Mouse (Mus musculus): ENCODE data around the gene 1700025G04Rik.

The 1700025G04Rik gene

DNA sequence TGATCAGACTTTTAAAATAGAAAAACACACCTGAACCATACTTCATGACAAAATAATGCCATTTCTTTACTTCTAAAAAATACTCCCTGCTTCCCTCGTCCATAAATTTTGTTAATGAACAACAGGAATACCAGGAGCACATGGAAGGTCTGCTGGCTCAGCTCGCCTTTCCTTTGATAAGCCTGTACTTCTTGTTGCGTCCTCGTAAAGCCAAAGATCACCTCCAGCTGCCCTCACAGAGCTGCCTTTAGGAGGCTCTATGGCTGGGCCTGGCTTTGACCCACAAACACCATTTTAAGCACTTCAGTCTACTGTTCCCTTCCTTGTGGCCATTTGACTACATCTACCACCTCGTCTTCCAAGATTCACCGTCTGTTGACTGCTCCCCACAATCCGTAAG, 101.2 kb downstream of the 1700025G04Rik start:
- DNase-seq: no peak

DNA sequence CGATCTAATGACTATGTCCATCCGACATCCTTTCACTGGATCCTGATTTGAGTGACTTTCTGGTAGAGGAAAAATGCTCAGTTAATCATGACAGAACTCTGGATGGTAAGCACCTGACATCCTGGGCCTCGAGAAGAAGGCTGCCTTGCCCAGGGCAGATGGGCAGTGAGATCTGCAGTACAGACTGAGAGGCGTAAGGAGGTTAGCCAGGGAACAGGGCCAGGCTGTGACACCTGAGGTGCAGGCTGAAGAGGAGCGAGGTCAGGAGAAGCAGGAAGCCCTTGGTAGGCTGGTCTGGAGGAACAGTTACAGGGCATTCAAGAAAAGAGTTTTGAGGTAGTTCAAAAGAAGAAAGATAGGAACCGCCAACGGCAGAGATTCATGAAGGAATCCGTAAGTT, 101.9 kb downstream of the 1700025G04Rik start:
- DNase-seq: no peak

DNA sequence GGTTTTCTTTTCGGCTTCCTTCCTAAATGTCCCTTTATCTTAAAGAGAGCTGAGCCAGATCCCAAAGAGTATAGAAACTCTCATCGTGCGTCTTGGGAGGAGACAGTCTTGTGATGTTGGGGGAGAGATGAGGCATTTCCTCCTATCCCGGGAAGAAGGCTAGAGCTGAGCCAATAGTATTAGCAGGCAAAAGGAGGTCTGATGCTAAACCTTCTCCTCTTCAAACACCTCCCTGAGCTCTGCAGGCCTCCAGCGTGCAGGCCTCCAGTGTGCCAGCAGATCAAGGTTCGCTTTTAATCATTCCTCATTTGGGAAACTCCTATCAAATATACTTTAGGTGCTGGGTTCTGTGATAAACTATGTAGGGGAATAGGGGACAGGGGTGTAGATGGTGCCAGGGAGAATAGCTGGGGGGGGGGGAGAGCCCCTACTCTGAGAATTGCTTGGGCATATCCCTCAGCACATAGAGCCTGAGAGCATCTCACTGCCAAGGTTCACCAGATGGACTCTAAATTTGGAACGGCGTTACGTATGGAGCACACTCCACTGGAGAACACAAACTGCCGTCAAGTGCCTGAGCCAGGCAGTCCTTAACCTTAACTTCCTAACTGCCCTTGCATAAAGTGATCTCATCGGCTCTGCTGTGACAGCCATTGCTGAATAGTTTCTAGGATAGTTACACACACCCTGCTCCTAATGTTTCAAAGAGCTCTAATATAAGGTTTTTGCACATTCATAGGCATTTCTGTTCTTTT, 103.7 kb downstream of the 1700025G04Rik start:
- DNase-seq: no peak

DNA sequence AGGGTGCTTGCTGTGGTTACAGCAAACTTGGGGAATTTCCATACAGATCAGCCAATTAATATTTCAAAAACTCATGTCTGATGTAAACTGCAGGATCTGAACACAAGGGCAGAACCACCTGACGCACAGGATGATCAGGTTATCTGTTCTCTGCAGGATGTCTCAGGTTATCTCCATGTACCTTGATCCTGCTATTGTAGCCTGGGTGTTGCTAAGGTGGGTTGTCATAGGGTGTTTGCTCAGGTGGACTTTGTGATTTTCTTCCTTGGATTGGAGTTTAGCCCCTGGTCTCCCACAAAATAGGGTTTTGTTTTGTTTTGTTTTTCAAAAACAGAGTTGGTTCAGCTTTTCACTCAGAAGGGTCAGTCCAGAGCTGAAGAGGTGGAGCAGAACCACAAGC, 104.9 kb downstream of the 1700025G04Rik start:
- no peak for DNase-seq

DNA sequence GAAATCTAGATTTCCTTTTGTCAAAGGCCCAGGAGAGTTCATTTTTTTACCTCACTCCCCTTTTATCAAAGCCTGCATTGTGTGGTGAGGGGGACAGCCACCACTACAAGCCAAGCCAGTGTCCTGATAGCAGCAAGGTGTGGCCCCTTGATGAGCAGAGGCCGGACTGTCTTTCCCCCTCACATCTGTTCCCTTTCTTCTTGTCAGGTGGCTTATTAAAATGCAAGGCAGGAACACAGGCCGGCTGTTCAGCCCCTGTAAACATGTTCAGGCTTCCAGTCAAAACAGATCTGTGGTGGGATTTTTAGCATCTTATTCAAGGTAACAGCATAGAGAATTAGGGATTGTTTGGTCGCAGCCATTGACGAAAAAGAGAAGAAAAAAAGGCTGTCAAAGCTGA, 105.9 kb downstream of the 1700025G04Rik start:
- no peak for DNase-seq

DNA sequence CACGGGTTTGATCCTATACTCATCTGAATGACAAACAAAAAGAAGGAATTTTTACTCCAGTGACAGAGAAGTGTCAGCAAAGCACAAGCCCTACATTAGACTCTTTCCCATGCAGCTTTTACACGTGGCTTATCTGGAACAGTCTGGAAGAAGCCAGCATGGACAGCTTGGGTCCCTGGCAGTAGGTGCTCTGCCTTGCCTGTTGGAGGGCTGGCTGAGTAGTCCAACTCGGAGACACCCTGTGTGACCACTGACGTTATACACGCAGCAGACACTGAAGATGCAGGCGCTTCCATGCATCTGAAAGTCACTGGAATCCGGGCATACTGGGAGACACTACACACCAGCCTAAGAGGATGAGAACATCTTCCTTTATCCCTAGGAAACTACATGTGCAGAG, 109.4 kb downstream of the 1700025G04Rik start:
- no peak for DNase-seq

DNA sequence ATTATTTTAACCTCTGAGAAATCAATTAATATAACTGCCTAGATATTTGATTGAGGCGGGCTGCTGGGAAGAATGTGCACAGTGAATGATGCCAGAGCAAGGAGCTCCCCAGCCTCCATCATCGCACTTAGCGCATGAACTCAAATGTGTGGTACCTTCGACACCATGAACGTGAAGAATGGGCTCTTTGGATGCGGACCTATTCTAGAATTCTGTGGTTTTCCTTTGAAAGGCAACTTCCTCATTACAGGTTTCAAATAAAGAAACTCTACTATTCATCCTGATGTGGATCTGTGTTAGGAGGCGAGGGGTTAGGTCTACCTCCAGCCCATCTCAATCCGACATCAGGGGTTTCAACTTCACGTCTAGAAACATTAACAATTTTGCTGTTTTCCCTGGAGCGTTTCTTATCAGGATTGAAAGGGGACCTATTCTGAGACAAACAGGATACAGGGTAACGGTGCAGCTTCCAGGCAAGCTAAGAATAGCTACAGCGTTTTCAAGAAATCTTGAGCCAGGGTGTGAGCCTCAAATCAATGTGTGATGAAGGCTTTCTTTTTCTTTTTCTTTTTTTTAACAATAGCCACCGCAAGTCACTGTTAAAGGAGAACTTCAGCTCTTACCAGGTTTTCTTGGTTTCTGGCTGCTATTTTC, 110.0 kb downstream of the 1700025G04Rik start:
- no peak for DNase-seq

DNA sequence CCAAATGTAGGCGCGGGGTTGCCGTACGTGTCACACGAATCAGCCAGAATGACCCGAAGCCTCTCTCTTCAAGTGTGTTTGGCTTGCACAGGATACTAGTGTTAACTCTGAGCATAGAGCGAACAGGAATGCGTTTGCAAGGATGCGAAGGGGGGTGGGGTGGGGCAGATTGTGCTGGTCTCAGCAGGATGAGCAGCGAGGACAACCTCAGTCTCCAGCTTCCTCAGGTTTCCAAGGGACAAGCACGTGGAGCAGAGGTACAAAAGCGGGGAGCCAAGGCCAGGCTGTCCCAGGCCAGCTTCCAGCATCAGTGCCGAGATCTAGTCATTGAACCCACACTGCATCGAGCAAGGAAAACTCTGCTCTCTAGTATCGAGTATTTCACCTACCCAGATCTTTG, 111.2 kb downstream of the 1700025G04Rik start:
- no peak for DNase-seq

DNA sequence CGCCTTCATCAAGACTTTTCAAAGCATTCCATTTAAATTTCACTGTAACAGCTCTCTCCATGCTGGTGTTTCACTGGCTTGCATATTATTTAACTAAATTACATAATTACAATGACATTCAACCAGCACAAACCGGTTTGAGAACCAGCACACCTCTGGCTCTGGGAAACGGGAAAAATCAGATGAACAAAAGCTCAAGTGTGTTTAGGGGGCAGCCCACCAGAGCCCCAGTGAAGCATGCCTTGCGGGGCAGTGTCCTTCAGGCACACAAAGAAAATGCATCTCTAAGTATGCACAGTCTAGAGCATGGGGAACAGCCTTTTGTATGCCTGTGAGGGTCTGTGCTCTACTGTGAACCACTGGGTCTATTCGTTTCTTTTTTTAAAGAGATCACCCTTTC, 112.3 kb downstream of the 1700025G04Rik start:
- DNase-seq: no peak

DNA sequence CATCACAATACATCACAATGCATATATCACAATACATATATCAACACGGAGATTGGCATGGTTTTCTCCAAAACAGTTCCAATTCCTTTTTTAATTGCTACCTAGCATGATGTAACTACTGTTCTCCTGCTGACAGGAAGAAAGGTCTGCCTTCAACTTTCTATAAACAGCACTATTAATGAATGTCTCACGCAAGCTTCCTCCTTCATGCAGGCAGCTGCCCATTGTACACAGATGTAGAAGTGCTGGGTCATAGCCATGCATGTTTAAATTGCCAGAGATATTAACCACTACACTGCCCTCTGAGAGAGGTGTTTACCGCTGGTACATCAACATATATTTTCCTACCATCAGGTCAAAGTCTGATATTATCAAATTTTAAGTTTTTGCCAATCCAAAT, 113.1 kb downstream of the 1700025G04Rik start:
- no peak for DNase-seq

DNA sequence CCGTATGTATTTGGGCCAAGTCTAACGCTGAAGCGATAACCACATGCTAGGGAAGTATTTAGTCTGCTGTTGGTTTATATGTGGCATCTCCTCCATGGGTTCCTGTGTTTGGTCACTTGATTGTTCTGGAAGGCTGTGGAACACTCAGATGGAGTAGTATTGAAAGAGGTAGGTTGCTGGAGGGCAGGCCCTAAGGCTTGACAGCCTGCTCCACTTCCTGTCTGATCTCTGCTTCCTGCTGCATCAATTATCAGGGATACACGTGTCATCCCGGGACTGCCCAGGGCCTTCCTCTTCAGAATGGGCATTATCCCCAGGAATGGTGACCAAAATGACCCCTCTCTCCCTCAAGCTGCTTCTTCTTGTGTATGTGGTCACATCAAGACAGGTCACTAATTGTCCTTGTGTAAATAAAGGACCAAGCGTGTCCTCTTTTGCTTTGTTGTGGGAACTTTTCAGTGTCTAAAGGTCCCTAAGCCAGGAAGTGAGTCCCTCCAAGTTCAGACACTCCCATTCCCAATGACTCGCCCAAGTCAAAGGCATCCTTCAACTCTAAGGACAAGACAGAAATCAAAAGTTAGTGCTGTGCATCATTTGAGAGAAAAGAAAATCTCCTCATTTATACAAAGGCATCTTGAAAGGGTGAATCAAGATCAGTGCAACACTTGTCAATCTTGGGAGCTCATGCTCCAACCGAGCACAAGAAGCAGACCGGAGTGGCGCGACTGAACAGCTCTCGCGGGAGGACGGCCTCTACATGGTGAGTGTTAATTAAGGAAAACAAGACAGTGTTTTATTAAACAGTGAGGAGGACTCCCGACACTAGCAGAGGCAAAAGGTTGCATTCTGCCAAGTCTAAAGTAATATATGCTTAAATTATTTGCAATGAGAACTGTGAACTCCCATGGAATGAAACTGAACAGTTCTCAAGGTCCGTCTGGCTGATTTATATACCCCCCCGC, 114.2 kb downstream of the 1700025G04Rik start:
- no peak for DNase-seq

DNA sequence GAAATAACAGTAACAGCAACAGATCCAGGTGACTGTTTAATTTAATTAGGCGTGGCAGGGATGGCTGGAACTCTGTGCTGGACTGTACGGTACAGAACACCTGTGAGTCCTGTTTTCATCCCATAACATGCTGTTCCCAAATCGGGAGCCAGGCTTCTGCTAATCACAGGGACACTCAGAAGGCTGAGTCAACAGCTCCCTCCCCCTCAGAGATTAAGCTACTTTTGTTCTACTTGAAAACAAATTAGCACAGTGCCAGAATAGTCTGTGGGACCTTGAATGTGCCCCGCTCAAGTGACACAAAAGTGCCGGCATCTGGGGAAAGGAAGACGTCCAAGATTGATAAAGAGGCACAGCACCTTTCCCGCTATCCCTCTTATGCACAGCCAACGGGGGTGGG, 115.0 kb downstream of the 1700025G04Rik start:
- DNase-seq: no peak

DNA sequence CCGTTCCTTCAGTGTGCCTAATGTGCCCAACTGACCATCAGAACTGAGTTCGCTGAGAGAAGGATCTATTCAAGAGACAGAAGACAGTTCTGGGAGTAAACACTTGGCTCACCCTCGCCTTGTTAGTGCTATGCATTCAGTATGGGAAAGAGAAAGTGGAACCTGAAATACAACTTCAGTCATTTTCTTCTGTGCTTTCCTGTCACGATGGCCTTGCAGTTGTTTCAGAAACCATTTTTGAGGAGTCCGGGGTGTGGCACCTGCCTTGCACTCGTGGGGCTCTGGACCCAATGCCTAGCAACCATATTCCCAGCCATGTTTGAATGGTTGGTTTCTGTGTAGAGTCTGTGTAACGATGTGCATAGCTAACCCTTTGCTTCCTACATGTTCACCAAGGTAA, 115.5 kb downstream of the 1700025G04Rik start:
- no peak for DNase-seq

DNA sequence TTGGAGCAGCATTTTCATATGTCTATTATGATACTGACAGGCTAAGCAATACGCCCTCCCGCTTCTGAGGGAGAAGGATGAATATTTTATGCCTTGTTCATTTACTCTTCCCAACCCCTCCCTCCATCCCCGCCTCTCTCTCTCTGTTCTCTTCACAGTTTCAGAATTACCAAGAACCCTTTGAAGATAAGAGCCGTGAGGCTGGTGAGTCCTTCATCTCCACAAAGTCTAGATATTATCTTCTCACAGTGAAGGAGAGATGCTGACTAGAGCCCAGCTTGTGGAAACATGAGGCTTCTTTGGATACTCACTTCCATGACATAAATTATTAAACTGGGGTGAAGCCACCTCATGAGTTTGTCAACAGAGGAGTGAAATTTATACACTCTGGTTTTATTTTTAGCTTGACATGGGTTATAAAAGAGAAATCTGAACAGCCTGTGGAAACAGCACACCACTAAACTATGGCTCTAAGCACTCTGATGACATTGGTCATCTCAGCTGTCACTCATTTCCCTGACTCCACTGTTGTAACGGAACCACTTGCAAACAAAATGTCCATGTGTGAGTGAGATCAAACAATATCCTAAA, 116.7 kb downstream of the 1700025G04Rik start:
- DNase-seq: no peak

DNA sequence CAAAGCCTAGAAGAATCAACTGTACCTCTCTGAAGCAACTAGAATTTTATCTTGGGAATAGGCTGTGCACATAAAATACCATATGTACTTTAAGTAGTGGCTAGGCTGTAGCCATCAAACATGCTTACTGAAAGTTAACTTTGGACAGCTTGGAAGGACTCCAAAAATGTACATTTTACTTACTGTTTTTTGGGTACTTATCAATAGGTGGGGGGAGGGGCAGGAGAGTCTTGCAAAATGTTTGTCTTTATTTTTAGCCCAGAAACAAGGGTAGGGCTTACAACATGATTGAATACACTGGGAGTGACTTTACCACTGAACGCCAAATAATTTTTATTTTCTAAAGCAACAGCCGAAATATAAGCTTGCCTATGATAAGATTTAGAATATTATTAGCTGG, 118.3 kb downstream of the 1700025G04Rik start:
- no peak for DNase-seq

DNA sequence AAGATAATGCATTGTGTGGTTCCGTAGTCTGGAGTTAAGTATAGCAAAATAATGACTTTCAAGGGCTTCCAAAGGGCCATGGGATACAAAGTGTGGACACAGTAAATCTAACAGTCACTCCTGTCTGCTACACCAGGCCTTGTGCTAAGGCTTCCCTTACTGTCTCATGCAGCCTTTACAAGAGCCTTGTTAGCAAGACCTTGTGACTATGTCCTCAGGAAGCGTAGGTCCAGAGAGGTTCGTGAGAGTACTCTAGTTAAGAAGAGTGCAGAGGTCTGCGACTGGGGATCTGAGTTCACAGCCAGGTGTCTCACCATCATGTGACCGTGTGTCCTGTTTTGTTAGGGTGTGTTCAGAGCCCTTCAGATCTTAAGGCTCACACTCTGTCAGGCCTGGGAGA, 121.8 kb downstream of the 1700025G04Rik start:
- no peak for DNase-seq

DNA sequence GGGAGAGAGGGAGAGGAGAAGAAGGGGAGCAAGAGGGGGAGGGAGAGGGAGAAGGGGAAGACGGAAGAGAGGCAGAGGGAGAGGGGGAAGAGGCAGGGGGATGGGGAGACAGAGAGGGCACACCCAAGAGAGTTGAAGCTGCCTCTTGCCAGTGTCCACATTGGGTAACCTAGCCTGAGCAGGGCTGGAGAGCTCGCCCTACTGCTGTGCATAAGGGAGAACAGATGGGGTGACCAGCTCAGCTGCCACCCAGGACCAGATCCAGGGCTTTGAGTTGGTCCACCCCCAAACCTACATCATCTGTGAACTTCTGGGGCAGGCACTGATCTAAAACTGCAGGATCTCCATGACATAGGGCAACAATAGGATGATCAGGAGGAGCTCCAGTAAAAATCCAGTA, 125.1 kb downstream of the 1700025G04Rik start:
- no peak for DNase-seq

DNA sequence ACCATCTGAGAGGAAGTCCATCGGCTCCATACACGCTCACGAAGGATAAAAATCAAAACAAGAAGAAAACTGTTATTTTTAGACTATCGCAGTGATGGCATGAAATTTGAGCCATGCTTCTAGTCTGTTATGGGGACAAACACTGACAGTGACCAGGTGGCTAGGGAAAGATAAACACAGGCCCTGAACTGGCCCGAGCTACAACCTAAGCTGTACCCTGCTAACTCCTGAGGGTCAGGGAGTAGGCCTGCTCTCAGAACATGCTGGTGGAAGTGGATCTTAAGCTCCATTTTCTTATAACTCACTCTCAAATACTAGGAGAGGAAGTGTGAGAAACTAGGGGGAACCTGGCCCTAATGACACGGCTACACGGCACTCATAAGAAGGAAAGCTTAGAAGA, 126.7 kb downstream of the 1700025G04Rik start:
- no peak for DNase-seq

DNA sequence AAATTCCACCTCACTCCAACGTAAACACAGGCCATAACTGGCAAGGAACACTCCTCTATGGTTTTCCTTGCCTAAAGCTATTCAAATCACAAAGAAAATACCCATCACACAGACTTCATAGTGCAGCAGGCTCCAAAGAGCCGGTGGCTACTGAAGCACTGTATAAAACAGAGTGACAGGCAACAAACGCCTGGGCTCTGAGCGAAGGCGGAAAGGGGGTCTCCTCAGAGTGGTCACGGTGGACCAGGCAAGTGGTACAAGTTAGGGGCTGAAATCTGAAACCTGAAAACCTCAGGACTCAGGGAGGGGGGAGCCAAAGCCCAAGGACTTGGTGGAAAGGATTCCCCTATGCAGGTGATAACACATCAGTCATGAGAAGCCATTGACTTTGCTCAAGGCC, 127.8 kb downstream of the 1700025G04Rik start:
- DNase-seq: no peak

DNA sequence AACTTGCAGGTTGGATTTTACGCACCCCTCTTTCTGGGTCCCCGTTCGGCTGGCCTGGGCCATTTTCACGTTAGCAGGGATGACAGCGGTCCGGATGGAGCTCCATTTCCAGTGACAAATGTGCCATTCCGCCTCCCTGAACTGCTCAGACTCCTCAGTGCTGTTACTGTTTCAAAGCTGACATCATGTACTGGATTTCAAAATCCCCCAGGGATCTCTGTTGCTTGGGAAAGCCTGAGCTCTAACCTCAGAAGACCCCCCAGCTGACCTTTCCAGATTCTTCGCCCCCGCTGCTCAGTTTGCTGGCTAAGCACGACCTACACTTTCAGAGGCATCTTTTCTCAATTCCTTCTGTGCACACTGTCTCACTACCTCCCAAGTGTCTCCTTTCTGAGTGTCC, 128.7 kb downstream of the 1700025G04Rik start:
- no peak for DNase-seq

DNA sequence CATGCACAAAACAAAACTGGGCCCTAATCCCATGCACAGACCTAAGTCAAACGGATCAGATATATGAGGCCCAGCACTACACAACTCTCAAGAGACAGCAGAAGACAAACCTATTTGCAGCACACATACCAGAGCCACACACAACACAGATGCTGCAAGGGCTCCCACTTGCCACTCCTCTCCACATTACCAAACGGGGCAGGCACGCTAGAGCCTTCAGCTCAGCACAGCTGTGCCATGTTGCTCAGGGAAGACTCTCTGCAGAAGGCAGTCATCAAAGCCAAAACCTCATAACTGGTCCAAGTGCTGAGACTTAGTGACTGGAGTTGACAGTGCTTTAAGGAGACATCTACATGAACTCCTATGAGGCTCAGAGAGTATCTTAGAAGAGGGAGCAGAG, 130.9 kb downstream of the 1700025G04Rik start:
- no peak for DNase-seq

DNA sequence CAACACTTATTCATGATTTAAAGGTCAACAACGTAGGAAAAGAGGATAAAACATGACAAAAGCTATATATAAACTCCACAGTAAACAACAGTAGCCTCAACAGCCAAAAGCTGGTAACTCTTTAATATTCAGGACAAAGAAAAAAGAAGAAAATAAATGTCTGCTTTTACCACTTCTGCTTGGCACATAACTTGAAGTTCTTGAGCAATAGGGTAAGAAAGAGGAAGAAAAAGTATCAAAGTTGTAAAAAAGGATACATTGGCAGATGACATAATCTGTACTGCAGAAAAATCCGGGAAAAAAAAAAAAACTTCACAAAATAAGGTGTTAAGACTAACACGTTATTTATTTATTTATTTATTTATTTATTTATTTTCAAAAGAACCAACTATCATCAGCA, 131.5 kb downstream of the 1700025G04Rik start:
- no peak for DNase-seq

DNA sequence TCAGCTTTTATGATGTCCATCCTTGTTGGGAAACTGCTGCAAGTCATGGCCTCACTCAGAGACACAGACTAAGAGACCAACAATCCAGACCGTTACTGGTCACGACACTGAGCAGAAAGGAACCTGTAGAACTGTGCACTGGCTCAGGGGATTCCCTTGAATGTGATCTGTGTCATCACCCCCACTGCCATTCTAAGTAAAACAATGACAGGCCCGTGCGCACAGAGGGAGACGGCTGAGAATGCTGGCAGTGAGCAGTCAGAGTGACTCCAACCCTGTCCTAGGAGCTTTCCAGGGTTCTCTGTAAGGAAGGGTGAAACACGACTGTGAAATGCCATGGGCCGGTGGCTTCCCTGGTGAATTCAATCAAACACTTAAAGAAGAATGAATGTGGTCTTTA, 132.3 kb downstream of the 1700025G04Rik start:
- DNase-seq: no peak
